Mouse (Mus musculus): Measurements from ENCODE around the gene Mical2.

Gene Mical2

DNA sequence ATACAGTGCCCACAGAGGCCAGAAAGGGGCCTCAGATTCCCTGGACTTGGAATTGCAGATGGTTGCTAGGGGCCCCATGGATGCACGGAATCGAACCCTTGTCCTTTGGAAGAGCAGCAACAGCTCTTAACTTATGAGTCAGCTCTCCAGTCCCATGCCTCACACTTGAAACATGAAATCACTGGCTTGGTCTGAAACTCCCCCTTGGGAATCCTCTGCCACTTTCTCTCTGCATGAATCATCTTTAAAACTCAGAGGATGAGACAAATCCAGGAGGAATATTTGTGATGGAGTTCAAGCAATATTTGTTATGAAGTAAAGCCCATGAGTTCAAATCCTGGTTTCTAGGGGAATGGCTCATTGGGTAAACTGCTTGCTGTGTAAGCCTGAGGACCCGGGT, 172.1 kb downstream of the Mical2 start:
- no peak for DNase-seq (ENCODE audit: extremely low read depth, low read depth)

DNA sequence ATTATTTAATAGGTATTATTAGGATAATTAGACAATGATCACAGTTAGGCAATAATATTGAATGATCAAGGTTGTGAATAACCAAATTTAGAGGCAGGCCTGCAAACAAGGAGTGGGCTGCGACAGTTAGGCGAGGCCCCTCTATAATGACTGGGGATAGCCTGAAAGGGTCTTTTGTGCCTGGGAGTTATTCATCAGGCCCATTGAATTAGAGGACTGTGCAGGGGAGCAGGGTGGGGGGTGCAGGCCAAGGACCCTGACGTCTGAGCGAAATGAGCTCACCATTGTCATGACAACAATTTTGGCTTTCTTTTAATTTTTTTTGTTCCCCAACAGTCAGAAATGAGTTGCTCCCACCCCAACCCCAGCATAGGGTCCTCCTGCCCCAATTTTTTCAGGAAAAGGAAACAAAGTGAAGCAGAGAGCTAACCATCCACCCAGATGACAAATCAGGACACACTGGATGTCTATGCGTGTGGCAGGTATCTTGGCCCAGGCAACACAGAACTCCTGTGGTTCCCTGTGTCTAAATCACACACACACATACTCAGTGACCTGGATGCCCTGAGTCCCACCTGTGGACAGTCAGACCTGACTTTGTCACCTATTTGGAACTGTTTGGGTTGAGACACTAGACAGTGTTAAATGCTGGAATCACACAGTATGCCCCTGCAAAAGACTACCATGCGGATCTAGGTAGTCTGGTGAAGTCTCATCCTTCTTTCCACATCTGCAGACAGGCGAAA, 173.9 kb downstream of the Mical2 start:
- no peak for DNase-seq (ENCODE audit: extremely low read depth, low read depth)

DNA sequence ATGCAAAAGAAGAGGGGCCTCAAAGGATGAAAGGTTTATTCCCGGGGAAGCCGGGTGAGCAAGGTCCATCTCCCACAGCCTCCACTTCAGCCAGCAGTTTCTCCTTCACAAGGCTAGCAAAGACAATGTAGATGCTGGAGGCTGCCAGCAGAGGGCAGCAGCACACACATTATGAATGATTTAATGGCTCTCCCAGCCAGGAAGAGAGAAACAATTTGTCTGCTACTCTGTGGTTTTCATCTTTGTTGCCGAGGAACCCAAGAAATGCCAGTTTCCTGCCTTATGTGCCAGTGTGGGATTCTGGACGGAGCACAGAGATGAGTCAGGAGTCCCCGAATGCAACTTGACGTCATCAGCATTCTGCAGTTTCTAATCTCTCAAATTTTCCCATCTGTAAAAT, 174.5 kb downstream of the Mical2 start:
- DNase-seq (ENCODE audit: extremely low read depth, low read depth), result no peak

DNA sequence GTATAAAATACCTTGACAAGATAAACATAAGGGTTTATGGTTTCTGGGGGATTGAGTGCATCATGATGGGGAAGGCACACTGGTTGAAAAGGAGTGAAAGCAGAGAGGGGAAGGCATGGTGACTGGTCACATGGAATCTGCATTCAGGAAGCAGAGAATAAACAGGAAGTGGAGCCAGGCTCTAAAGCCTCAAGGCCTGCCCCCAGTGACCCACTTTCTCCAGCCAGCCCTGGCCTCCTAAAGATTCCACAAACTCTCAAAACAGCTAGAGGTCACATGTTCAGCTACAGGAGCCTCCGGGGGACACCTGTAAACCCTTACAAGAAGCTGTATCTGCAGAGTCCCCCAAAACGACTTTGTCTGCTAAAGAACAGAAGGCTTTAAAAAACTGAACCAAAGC, 179.4 kb downstream of the Mical2 start:
- DNase-seq (ENCODE audit: extremely low read depth, low read depth), result no peak

DNA sequence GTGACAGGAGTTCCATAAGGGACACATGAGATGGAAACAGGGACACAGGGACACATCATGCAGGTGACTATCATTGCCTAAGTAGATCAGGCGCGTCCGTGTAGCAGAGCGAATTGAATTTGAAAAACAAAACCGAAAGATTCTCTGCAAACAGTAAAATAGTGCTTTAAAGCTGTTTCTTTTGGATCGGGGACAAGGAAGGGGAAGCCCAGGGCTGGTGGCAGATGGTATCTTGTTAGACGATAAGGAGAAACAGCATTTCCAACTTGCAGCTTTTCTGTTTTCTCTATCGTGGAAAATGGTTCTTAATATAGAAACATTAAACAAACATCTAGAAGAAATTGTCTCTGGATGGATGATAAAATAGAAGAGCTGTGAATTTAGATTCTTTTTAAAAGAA, 179.9 kb downstream of the Mical2 start:
- no peak for DNase-seq (ENCODE audit: extremely low read depth, low read depth)

DNA sequence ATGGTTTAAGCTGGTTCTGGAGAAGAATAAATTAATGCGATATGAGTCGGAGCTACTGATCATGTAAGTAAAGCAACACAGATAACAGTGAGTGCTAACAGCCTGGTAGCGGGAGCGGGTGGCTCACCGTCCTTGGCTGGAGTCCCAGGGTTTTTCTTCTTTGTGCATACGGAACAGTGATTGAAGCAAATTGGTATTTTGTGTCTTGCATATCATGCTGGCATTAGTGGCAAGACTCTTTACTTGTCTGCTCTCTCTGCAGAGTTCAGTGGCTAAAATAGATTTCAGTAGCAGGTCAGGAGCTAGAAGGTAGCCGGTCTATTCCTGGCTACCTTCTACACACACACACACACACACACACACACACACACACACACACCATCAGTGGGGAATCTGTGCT, 181.9 kb downstream of the Mical2 start:
- DNase-seq (ENCODE audit: extremely low read depth, low read depth), result no peak

DNA sequence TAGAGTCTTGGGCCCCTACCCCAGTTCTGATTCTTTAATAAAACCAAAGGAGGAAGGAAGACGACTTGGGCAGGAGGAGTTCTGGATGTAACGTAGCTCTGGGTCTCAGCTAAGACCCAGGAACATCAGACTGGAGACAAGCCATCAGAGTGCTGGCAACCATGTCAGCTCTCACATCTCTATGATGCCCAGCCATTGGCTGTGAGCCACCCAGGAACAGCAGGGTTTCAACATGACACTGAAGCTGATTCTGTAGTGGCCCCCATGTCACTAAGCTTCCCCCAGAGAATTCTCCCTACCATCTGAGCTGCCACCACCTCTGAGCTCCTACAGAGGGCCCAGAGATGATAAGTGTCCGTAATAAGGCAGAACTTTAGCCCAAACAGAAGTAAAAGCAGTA, 184.3 kb downstream of the Mical2 start:
- no peak for DNase-seq (ENCODE audit: extremely low read depth, low read depth)

DNA sequence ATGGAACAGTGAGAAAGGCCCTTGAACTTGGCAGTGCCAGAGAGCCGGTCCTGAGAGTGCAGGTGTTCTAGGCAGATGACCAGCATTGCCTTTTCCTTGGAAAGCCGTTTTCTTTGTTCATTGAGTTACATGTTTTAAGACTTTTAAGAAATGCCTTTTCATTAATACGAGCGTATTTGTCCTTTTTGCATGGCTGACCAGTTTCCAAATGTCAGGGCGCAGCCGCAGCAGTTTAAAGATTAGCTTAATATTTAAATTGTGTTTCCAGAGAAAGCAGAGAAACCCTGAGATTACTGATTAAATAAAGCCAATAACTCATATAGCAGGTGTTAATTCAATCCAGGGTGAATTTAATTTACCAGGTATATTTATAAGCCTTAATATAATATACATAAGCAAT, 187.6 kb downstream of the Mical2 start:
- DNase-seq (ENCODE audit: extremely low read depth, low read depth), result no peak

DNA sequence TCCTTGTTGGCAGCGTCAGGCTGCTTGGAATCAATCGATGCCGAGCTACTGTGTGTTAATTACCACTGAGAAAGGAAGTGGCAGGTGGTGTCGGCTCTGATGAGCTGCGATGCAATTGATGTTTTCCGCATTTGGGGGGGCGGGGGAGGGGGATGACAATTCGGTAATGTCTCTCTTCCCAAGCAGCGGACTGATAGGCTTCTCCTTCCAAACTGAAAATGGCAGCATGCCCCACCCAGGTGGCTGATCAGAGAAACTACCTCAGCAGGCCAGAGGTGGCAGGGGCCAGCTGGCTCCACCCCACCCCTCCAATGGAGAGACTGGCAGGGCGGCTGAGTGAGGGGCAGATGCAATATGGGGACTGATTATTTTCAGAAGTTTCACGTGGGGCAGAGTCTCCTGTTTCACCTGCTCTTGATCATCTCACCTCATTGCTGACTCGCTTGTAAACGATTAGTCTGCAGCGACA, 190.4 kb downstream of the Mical2 start:
- DNase-seq (ENCODE audit: extremely low read depth, low read depth), result no peak

DNA sequence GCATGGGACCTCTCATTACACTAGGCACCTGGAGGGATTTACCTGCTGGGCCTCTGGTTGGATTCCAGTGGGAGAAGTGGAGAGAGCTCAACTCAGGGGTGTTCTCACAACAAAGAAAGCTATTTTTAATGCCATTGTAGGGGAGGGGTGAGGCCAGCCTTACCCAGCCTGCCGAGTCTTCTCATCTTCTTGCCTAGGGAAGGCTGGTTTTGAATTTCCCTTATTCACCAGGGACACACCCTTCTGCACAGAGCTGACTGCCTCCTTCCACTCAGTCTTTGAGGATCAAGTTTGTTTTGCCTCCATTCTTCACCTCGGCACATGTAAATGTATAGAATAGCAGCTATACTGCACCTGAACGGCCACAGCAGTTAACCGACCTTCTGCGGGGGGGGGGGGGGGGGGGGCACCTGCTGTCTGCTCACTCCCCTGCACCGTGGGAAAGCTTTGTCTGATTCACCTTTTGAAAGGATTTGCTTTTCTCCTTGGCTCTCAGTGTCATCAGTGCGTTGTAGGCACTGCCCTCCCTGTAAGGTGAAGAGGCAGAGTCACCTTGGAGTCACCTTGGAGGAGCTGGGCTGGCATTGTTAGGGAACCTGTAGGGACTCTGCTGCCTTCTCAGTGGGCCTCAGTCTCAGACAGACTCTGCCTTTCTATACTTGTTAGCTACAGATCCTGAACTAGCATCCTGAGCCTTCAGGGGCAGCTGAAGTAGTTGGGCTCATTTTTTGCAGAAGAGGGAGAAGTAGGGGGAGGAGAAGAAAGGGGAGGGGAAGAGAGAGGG, 191.3 kb downstream of the Mical2 start:
- no peak for DNase-seq (ENCODE audit: extremely low read depth, low read depth)

DNA sequence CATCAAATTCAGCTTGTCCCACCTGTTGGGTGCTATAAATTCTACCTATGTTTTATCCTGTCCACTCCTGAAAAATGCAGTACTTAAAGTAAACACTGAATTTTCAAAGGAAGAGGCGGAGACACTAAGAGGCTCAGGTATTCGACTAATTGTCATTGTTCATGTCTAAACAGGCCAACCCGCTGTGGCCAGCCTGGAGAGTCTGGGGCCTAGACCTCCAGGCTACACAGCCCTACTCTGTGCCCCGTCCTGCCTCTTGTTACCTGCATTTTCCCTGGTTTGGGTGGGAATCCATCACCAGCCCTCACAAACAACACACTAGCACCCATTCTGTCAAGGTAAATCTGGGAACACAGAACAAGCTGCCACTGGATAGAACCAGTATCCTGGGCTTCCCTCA, 191.9 kb downstream of the Mical2 start:
- no peak for DNase-seq (ENCODE audit: extremely low read depth, low read depth)

DNA sequence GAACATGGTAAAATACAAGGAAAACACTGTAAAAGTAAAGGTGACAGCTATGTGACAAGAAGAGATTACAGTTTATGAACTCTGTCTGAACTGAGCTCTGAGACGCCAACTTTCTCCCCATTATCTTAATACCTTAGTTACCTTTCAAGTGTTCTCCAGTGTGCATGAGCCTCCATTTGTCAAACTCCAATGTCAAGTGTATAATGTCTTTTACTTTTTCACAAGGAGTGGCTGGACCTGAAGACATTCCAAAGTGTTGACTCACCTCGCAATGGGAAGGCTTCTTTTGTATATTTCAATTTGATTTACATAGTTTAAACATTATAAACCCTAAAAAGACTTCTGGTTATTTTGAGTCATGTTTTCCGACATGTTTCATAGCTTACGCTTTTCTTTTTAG, 197.8 kb downstream of the Mical2 start:
- no peak for DNase-seq (ENCODE audit: extremely low read depth, low read depth)

DNA sequence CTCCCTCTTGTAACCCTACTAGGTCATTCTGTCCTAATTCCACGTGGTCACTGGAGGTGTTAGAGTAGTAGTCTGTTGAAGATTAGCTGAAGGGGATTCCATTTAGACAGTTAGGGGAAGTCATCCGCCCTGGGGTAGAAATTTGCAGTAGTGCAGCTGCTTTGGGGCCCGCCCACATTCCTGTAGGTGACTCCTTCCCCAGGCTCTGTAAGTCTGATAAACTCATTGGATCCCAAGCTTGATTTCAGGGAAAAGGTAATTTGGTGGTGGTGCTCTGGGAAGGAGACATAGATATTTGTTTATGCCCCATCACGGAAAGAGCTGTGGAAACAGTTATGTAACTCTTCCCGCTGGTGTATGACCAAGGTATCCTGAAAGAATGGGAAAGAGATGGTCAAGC, 201.2 kb downstream of the Mical2 start:
- DNase-seq (ENCODE audit: extremely low read depth, low read depth), result no peak

DNA sequence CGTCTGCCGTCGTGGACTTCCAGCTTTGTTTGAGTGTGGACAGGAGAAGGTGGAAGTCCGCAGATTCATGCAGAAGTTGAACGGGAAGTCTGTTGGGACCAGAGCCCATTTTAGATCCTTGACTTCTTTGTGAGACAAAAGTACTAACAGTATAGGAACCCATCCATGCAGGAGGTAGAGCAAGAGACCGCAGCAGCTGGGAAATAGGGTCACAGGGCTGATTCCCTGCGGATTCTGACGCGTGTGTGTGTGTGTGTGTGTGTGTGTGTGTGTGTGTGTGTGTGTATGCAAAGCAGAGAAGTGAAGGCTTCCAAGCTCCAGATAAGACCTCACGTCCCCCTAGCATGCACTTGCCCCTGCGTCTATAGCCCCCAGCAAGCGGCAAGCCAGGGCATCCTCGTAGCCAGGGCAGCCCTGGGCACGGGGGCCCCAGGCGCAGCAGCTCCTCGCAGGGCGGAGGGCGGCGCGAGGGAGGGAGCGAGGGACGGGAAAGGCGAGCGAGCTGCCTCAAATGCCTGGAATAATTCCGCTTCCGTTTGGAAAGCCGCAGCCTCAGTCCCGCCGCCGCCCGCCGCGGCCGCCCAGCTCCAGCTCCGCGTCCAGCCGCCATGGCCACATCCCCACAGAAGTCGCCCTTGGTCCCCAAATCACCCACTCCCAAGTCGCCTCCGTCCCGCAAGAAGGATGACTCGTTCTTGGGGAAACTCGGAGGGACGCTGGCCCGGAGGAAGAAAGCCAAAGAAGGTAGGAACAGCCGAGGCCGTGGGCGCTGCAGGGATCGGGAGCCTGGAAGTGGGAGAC, 201.9 kb downstream of the Mical2 start, which contains the start of gene Parva:
Gene Parva, plus strand, starts transcription at position 149 of the 801 bp plus-strand sequence.
- DNase-seq (ENCODE audit: extremely low read depth, low read depth), result no peak

DNA sequence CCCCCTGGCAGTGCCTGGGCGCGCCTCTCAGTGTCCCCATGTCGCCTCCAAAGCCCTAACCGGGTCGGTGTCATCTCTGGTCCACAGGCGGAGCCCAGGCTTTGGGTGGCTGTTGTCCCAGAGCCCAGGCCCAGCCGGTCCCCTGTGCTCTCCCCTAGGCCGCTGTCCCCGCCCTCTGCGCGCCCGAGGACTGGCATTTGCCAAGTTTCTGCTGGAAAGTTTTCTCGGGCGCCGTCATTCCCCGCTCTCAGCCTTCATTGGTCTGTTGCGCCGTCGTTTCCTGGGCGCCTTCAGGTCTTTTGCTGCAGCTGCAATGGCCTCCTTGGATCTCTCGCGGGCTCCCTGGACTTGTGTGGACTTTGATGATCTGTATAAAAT, 202.5 kb downstream of the Mical2 start:
- no peak for DNase-seq (ENCODE audit: extremely low read depth, low read depth)

DNA sequence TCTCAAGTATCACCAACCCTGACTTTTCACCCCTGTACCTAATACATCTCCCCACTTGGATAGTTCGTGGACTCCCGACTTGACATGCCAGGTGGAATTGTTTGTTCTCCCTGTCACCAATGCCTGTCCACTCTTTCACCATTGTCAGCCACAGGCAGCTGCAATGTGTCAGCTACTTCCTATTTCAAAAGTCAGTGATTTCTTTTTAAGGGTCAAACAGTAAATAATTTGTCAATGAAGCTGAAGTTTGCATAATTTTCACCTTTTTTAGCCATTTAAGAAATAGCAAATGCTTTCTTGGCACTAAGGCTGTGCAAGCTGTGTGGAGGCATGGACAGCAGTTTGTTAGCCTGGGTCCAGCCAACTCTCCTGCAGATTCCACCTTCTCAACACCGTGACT, 214.2 kb downstream of the Mical2 start:
- no peak for DNase-seq (ENCODE audit: extremely low read depth, low read depth)

DNA sequence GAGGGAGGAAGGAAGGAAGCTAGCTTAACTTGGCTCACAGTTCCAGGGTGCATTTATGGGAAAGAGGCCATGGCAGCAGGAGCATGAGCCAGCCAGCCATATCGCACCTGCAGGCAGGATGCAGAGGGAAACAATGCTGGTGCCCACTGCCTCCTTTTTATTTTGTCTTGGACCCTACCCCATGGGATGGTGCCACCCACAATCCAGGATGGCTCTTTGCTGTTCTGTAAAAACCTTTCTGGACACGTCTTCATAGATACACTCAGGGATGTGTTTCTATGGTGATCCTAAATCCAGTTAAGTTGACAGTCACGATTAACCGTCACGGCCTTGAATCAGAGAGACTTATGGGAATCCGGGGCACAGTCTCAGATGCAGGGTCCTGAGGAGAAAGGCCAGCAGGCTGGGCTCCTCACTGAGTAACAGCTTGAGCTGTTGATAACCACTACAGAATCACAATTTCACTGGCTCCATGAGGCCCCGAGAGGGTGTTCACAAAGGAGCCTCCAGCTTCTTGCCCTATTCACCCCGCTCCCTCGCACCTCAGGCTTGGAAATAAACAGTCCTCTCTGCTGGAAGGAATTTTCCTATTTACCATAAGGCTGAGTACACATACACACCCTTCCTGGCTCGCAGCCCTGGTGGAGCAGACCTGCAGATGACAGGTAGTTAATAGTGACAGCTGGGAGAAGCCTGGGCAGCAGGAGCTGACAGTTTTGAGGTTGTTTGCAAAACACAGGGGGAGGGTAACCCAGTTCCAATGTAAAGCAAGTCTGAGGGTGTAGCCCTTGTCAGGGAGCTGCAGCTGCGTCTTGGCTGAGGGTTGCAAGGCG, 218.7 kb downstream of the Mical2 start:
- DNase-seq (ENCODE audit: extremely low read depth, low read depth), result no peak

DNA sequence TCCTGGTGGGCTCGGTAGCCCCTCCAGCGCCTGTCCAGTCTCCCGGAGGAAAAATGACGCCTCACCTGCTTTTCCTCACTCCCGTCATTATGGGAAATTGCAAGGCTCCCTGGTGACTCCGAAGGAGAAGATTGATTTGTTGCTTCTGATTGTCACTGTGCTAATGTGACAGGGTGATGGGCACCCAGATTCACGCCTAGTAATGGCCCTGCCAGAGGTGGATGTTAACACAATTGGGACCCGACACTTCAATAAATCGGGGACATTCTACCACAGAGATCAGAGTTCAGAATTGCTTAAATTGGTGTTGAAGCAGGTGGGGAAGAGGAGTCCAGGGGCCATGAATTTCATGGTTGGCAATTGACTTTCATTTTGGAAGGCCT, 219.3 kb downstream of the Mical2 start:
- DNase-seq (ENCODE audit: extremely low read depth, low read depth), result no peak

DNA sequence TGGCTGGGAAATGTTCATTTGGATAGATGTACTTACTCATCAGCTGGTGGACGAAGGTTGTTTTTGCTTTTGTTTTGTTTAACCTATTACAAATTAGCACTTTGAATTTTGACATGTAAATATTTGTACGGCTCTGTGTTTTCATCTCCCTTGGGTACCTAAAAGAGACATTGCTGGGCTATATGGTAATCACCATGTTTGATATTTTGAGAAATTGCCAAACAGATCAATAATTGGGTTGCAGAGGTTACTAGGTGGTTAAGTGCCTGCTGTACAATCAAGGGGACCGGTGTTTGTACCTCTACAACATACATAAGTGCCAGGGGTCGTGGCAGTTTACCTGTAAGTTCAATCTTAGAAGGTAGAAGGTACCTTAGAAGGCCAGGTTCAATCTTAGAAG, 220.8 kb downstream of the Mical2 start:
- no peak for DNase-seq (ENCODE audit: extremely low read depth, low read depth)

DNA sequence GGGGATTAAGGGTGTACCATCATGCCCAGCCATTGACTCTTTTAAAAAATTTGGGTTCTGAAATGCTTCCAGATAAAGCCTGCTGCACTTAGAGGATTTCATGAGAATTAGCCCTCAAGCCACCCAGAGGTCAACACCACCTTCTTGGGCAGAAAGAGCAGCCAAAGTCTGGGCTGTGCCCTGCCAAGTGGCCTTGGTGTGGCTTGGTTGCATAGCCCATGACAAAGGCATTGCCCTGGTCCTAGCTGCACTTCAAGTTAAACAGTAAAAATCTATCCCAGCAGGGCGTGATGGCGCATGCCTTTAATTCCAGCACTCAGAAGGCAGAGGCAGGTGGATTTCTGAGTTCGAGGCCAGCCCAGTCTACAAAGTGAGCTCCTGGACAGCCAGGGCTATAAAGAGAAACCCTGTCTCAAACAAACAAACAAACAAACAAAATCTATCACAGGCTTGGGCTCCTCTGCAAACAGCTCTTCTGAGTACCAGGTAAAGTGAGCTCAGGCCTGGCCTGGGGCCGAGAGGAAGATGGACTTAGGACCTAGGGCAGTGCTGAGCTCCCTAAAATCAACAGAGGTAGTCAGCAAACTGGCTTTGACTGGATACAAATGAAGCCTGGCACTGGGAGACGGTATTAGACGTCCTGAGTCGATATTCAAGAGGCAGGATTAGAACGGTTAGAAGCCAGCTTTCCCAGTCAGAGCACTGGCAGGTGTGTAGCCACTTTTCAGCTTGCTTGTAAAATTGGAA, 224.5 kb downstream of the Mical2 start:
- DNase-seq (ENCODE audit: extremely low read depth, low read depth), result no peak

Data from MEL-GATA-1-ER (cell line).